Mouse (Mus musculus) cerebral cortex, adult 2 months (tissue): ENCODE data around the gene Fbxo21.

Experiments used
- WGBS: fragments of 180-500 bp; shearing (Covaris S2); methylation state at CpG from one replicate; pipeline ENCODE4 v1.1.7; 2018; 5-methylcytosine and 5-hydroxymethylcytosine counted together

The Fbxo21 gene

DNA sequence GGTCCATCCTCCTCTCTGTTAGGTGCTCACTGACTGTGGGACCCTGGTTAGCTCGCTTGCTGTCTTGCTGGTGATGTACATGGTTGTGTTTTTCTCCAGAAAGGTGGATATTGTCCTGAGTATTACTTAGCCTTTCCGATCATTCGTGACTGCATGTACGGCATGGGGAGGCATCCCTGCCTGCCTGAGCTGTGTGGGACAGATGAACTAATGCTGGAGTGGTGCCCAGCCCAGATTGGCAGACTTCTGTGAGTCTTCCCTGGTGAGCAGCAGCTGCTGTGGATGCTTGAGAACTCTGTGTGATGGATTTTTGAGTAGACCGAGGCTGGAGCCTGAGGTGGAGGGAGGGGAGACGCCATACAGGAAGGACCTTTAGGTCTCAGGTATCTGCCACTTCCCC, 68.4 kb downstream of the Fbxo21 start:
- WGBS, result 48% methylated on average over 6 of the region's 6 CpGs

- 95% methylated on average over 9 of the region's 9 CpGs for WGBS
Measured at GRCm38 (mm10) chr5:118045385-118045784, 68.9 kb downstream of the Fbxo21 start.

DNA sequence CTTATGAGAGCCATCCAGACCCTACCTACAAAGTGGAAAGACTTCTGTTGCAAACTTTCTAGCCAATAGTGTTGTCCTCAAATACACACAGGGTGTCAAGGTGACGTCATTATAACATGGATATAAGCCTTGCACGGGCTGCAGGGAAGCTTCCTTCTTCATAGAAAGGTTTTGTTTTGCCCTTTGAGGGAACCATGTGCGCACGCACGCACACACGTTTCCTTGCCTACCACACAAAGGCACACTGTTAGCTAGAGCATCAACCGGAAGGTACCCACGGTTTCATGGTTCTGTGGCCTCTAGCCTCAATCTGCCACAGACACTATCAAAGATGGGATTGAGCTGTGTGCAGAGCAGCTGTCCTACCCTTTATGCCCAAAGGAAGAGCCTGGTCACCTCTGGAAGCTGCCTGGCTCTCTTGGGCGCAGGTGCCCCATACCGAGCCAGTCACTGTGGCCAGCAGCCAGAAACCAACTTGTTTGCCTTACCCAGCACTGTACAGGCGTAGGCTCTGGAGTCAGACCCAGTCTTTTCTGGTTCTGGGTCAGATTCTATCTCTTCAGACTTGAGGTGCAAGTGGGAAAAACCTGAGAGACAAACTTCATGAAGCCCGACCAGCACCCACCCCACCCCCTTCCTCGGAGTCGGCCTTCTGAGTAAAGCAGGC, 70.7 kb downstream of the Fbxo21 start:
- WGBS, result 81% methylated on average over 14 of the region's 14 CpGs

GRCm38 (mm10) chr5:118048412-118048811, 71.9 kb downstream of the Fbxo21 start:
- WGBS, result 89% methylated on average over 4 of the region's 4 CpGs

- WGBS, result 90% methylated on average over 5 of the region's 5 CpGs
Measured at GRCm38 (mm10) chr5:118048928-118049327, 72.4 kb downstream of the Fbxo21 start.

GRCm38 (mm10) chr5:118050743-118051142, 74.2 kb downstream of the Fbxo21 start:
- WGBS, result 82% methylated on average over 4 of the region's 4 CpGs

DNA sequence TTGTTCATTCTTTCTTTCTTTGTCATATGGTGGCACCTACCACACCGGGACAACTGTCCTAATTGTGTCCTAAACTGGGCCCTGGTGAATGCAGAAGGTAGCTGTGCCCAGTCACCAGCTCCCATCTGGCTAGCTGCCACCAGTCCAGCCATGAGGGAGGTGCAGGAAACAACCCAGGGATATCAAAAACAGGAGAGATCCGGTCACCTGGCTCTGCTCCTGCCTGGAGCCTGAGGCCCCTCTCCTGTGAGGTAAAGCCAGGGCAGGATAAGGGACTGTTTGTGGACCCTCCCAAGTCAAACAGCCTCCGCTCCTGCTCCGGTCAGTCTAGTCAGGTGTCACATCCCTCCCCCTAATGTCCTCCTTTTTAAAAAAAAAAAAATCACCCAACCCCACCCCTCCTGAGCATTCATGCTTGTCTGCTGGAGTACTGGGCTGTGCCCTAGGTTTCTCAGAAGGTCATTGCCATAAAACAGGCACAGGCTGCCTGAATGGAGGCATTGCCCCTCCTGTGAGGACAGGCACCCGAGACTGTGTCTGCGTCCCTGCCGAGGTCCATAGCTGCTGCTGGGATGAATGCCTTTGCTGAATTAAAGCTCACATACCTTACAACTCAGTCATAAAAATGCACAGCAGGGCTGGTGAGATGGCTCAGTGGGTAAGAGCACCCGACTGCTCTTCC, 75.6 kb downstream of the Fbxo21 start:
- 78% methylated on average over 8 of the region's 8 CpGs for WGBS

GRCm38 (mm10) chr5:118053205-118053604, 76.7 kb downstream of the Fbxo21 start:
- 81% methylated on average over 2 of the region's 2 CpGs for WGBS

- WGBS, result 24% methylated on average over 8 of the region's 8 CpGs
Measured at GRCm38 (mm10) chr5:118057508-118058111, 81.1 kb downstream of the Fbxo21 start.

- whole genome bisulfite sequencing, result 87% methylated on average over 10 of the region's 10 CpGs
Measured at GRCm38 (mm10) chr5:118058858-118059257, 82.3 kb downstream of the Fbxo21 start.

DNA sequence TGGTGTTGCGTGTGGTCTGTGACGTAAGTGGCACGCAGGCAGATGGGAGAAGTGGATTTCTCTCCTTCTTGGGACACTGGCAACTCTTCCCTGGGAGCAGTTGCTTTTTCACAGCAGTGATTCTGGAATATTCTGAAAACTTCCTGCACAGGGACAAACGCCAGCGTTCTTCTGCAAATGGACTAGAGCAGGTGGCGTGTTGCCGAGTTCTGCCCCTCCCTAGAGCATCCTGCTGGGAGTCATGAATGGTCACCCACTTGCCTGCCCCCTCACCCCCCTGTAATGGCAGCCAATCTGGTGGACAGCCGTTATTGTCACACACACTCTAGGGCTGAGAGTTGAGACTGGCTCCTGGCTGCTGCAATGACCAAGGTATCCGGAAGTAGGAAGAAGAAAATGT, 83.1 kb downstream of the Fbxo21 start:
- 63% methylated on average over 9 of the region's 9 CpGs for WGBS
